Mouse (Mus musculus) bone marrow macrophage, adult 2 months (primary cell): ENCODE data around the gene Tsr1.

Experiments used
- CTCF ChIP-seq: IDR thresholded peaks from 2 replicates; pipeline ENCODE4 v1.5.1; 2012; ENCODE audit warnings: low read depth, mild to moderate bottlenecking, low read length, moderate library complexity
- POLR2A ChIP-seq: IDR thresholded peaks from 2 replicates; pipeline ENCODE4 v1.6.1; 2012; ENCODE audit warnings: mild to moderate bottlenecking, low read depth, low read length, borderline replicate concordance

DNA sequence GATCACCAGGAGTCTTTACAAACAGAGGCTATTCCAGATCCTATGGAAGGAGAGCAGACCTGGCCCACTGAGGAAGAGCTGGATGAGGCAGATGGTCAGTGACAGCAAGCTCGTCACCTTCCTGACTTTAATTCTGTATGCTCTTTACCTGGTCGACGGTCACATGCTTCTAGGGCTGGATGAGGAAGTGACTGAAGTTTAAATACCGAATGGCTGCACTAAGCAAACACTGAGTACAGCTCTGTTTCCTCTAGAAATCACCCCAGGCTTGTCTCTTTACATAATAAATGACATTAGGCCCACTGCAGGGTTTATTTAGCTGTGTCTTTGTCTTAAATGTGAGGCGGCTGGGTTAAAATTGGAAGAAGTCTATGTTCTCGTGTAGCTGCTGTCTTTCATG, 3.7 kb downstream of the Tsr1 start:
- no peak for TF ChIP-seq CTCF
- no peak for TF ChIP-seq POLR2A
